Mouse (Mus musculus): ENCODE data around the gene Mccc1. TPM values are rescaled to one million over a fixed set of nuclear protein-coding genes. Genes with fewer than 3 reads are reported as not detected.
A peak's percentile ranks its signal among the peaks of the same experiment; 100 is the strongest.

Gene Mccc1
- 100 to 1,000 TPM in 1 of 2 experiments, 10 to 100 TPM in 1; 91.4 to 102 TPM for total RNA-seq (2021)
- long read RNA-seq, experiment 1, transcript Mccc1-201 (19 exons, 2,455 nt) = major isoform, 97 of 137 reads
- long read RNA-seq, experiment 1, partial matches to known transcripts = 22 of 137 reads
- long read RNA-seq, experiment 1, other reads (novel, unspliced or antisense) = 18 of 137 reads
- long read RNA-seq, experiment 2, transcript Mccc1-201 (19 exons, 2,455 nt) = major isoform, 40 of 57 reads
- long read RNA-seq, experiment 2, partial matches to known transcripts = 11 of 57 reads
- long read RNA-seq, experiment 2, other reads (novel, unspliced or antisense) = 6 of 57 reads

GRCm38 (mm10) chr3:36000275-36001239, at the start of gene Mccc1:
TSS of gene Mccc1 (minus strand) at chr3:36000678.
- DNase-seq = peak; percentile 97 to 99

GRCm38 (mm10) chr3:36049106-36049505, 48.6 kb upstream of the Mccc1 start:
- no peak for DNase-seq

- no peak for DNase-seq
Observed at GRCm38 (mm10) chr3:36045086-36045485, 44.6 kb upstream of the Mccc1 start.

GRCm38 (mm10) chr3:36044520-36044919, 44.0 kb upstream of the Mccc1 start:
- DNase-seq = no peak

GRCm38 (mm10) chr3:36031740-36032510, 31.4 kb upstream of the Mccc1 start:
- no peak for DNase-seq

- DNase-seq = no peak
Observed at GRCm38 (mm10) chr3:36029993-36030392, 29.5 kb upstream of the Mccc1 start.

GRCm38 (mm10) chr3:36025732-36026131, 25.3 kb upstream of the Mccc1 start:
- DNase-seq = no peak

GRCm38 (mm10) chr3:36011239-36011638, 10.8 kb upstream of the Mccc1 start:
- DNase-seq = no peak

GRCm38 (mm10) chr3:36008411-36009154, 8.1 kb upstream of the Mccc1 start:
- no peak for DNase-seq

- DNase-seq = no peak
Observed at GRCm38 (mm10) chr3:36004028-36004895, 3.8 kb upstream of the Mccc1 start.

- DNase-seq = peak in 1 of 2 experiments; percentile 5
Observed at GRCm38 (mm10) chr3:35994552-35995531, 5.6 kb downstream of the Mccc1 start.

- DNase-seq = no peak
Observed at GRCm38 (mm10) chr3:35990715-35991114, 9.8 kb downstream of the Mccc1 start.

- DNase-seq = no peak
Observed at GRCm38 (mm10) chr3:35988031-35988430, 12.4 kb downstream of the Mccc1 start.

- DNase-seq = peak; percentile 21 to 43
Observed at GRCm38 (mm10) chr3:35986266-35986665, 14.2 kb downstream of the Mccc1 start.

- peak; percentile 12 to 31 for DNase-seq
Observed at GRCm38 (mm10) chr3:35973551-35973950, 26.9 kb downstream of the Mccc1 start.

GRCm38 (mm10) chr3:35972985-35973384, 27.5 kb downstream of the Mccc1 start:
- peak in 1 of 2 experiments; percentile 17 for DNase-seq

GRCm38 (mm10) chr3:35971149-35971548, 29.3 kb downstream of the Mccc1 start:
- no peak for DNase-seq

GRCm38 (mm10) chr3:35970441-35970840, 30.0 kb downstream of the Mccc1 start:
- DNase-seq = no peak

GRCm38 (mm10) chr3:35967366-35967921, 33.0 kb downstream of the Mccc1 start:
- no peak for DNase-seq
